Mouse (Mus musculus) small intestine, adult 2 months (tissue): ENCODE results near the gene Bcl2l13.

Experiments used
- CTCF ChIP-seq: fragments of 200-500 bp; IDR thresholded peaks from 2 replicates; pipeline ENCODE4 v1.5.1; 2012; ENCODE audit warnings: low read depth, mild to moderate bottlenecking, control low read depth, inconsistent platforms, low read length, moderate library complexity, mixed read lengths; ENCODE audit not compliant: insufficient replicate concordance, insufficient read length; ENCODE audit errors: extremely low read depth
- POLR2A ChIP-seq: fragments of 200-500 bp; IDR thresholded peaks from 2 replicates; pipeline ENCODE4 v1.6.1; 2012; ENCODE audit warnings: low read depth, mild to moderate bottlenecking, control low read depth, inconsistent platforms, low read length, moderate library complexity

DNA sequence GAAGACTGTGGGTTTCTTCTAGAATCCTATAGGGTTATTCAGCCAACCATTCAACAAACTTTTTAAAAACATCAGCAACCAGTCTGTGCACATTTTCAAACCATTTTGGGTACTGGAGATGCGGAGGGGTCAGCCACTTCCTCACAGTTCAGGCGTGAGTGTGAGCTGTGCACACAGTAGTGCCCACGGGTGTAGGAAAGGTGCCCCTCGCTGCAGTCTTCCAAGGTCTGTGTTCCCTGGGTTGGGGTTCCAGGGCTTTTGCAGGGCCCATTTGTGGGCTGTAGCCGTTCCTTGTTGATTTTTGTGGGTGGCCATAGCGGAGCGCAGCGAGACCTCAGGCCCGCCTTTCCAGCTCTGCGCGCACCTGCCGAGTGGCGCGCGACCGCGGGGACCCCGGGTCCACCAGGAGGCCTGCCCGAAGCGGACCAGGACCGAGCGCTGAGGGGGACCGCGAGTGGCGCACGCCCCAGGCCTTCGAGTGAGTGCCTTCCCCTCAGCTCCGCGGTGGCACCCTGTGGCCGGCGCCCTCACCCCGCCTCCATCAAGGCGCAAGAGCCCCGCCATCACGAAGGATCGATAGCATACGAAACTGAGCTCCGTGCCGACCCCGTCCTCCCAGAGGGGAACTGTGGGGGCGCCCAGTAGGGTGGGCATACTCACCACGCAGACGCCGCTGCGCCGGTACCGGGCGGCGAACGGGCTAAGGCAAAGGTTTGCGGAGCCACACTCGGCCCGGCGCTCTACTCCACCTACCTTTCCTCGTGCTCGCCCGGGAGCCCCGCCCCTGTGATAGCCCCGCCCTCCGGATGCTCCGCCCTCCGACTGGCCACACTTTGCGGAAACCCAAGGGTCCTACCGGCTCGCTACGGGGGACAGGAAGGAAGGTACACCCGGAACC, 80.3 kb downstream of the Bcl2l13 start, which contains the start of gene Bid:
- TF ChIP-seq POLR2A, result no peak; the same call in 1 of the 2 replicates
- TF ChIP-seq CTCF, result no peak
